Mouse (Mus musculus) heart, embryonic 11.5 days (tissue): ENCODE data around the gene Ddx21. TPM values are rescaled to one million over a fixed set of nuclear protein-coding genes. Genes with fewer than 3 reads are reported as not detected.

Experiments
- ATAC-seq: fragments of 200-750 bp; cut with Nextera tagmentation; replicated peaks from 2 replicates; pipeline ENCODE4 v1.8.0; 2017; ENCODE audit warnings: moderate library complexity; ENCODE audit not compliant: insufficient number of reproducible peaks, low FRiP score, low TSS enrichment
- H3K27ac ChIP-seq: fragments of 300-500 bp; sonication (generic); 2 replicates; pipeline ENCODE4 v1.5.1; 2014; ENCODE audit warnings: mild to moderate bottlenecking, low read depth, low read length
- H3K27me3 ChIP-seq: fragments of 300-500 bp; sonication (generic); 2 replicates; pipeline ENCODE4 v1.6.1; 2014; ENCODE audit warnings: mild to moderate bottlenecking, low read length, mixed read lengths; ENCODE audit not compliant: control insufficient read depth, insufficient read depth
- H3K36me3 ChIP-seq: fragments of 300-500 bp; sonication (generic); 2 replicates; pipeline ENCODE4 v1.6.1; 2014; ENCODE audit warnings: mild to moderate bottlenecking, low read length, moderate library complexity, mixed read lengths; ENCODE audit not compliant: control insufficient read depth, insufficient read depth
- H3K4me1 ChIP-seq: fragments of 300-500 bp; sonication (generic); 2 replicates; pipeline ENCODE4 v1.6.1; 2014; ENCODE audit warnings: low read length; ENCODE audit not compliant: control insufficient read depth, insufficient read depth
- H3K4me2 ChIP-seq: fragments of 300-500 bp; sonication (generic); 2 replicates; pipeline ENCODE4 v1.6.1; 2014; ENCODE audit warnings: mild to moderate bottlenecking, moderate library complexity
- H3K4me3 ChIP-seq: fragments of 300-500 bp; sonication (generic); 2 replicates; pipeline ENCODE4 v1.5.1; 2014; ENCODE audit warnings: low read depth, low read length
- H3K9ac ChIP-seq: fragments of 300-500 bp; sonication (generic); 2 replicates; pipeline ENCODE4 v1.6.1; 2014; ENCODE audit warnings: mild to moderate bottlenecking, low read depth, low read length, moderate library complexity
- H3K9me3 ChIP-seq: fragments of 300-500 bp; sonication (generic); replicated peaks from 2 replicates; pipeline ENCODE4 v1.6.1; 2016; ENCODE audit warnings: low read length; ENCODE audit not compliant: control insufficient read depth
- WGBS: fragments of 180-500 bp; shearing (Covaris S2); extraction: QIAGEN DNeasy Blood & Tissue Kit; methylation state at CpG from one replicate; pipeline ENCODE4 v1.1.7; 2014; ENCODE audit not compliant: insufficient replicate concordance; 5-methylcytosine and 5-hydroxymethylcytosine counted together
- polyA plus RNA-seq: library from polyadenylated mRNA; unstranded; fragments of >200 nt; fragmentation: Nextera tagmentation; extraction: Ambion mirVana; gene quantifications from 2 replicates; pipeline ENCODE4 v1.2.1, GENCODE M21; 2014

The Ddx21 gene
- polyA plus RNA-seq, 1 experiment from 2014 or later: 21.4 TPM

DNA sequence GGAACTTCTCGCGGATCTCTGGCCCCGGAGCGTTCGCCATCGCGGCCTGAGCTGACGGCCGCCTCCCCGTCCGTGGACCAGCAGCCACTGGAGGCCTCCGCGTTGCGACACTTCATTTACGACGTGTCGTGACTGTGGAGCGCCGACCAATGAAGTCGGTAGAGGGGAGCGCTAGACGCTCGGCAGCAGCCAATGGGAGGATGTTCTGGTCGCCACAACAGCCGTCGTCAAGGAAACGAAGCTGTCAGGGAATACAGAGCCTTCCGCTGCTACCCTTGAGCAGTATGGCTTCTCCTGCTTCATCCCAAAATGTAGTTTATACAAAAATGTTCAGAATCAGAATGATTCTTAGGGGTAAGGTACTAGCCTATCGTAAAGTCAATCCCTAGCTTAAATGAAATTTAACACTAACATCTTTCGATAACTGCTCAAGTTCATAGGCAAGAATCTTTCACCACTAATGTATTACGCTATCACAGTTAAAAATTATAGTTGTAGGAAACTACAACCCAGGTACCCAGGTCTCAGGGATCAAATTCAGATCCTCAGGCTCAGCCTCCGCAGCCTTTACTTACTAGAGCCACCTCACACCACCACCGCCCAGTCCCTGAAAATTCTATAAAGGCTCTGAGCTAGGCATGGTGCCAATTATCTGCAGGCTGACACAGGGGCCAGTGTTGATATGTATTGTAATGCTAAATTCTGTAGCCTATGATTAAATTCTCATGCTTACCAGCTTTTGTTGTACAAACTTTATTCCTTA, 23.6 kb downstream of the Ddx21 start, which contains the start of gene Kif1bp:
Kif1bp (minus strand) TSS at position 120 of the 763 bp plus-strand sequence.
- Histone ChIP-seq H3K27ac (peak within 1 kb of the TSS; percentile 60), H3K4me1 (peaks cover 5% of the 10 kb centered on the region; the same call in 1 of the 2 replicates), H3K9ac (peak within 1 kb of the TSS; percentile 75), H3K4me3 (peak within 1 kb of the TSS; percentile 90), H3K36me3 (peaks cover 23% of the 10 kb centered on the region), H3K9me3 (no peaks in the 10 kb centered on the region), H3K4me2 (peak within 1 kb of the TSS; percentile 88), H3K27me3 (no peaks in the 10 kb centered on the region)
- peak; percentile 97 for ATAC-seq
- WGBS: 5% methylated on average over 33 of the region's 33 CpGs

DNA sequence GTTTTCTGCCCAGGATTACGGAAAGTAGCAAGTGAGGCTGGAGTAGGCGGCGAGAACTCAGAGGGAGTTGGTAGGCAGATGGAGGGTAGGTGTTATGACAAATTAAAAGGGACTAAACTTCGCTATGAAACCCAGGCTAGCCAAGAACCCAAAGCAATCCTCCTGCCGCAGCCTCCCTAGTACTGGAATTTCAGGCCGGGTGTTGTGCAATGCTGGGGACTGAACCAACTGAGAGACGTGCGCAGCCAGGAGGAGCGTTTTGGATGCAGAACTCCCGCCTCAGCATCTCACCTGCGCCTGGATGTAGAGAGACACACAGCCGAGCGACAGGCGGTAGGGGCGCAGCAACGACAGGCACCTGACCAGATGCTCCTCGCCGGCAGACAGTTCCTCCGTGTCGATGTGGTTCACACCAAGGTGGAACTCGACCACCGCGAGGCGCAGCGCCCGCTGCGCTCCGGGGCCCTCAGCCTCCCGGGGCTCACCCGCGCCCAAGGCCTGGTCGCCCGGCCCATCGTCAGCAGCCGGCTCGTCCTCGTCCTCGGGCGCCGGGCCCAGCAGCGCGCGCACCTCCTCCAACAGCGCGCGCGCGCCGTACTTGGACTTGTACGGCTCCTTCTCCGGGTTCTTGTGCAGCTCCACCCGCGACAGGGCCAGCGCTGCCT, 24.3 kb downstream of the Ddx21 start:
- Histone ChIP-seq H3K27me3 (no peaks in the 10 kb centered on the region), H3K36me3 (peaks cover 16% of the 10 kb centered on the region), H3K27ac (peak overlapping the region; percentile 60), H3K4me1 (peaks cover 5% of the 10 kb centered on the region; the same call in 1 of the 2 replicates), H3K9me3 (no peaks in the 10 kb centered on the region), H3K4me2 (peak overlapping the region; percentile 88), H3K9ac (peak overlapping the region; percentile 75), H3K4me3 (peak overlapping the region; percentile 90)
- 2% methylated on average over 54 of the region's 54 CpGs for WGBS
- ATAC-seq: peak; percentile 62

DNA sequence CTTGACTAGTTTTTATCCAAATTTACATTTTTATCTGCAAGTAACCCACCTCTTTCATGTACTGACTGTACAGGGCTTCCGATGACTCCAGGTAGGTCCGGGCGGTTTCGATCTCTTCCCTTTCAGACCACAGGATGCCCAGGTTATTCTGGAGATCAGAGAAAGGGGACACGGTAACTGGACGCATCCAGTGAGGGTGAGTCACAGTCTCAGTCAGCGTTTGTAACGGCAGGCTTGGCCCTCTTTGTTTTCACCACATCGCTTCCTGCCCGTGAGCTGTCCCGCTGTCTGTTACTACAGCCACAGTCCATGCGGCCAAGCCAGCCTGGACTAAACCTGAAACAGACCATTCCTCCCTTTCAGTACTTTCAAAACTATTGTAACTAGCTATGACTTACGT, 27.1 kb downstream of the Ddx21 start:
- H3K27ac ChIP-seq: no peak overlapping the region
- no peak for ATAC-seq
- H3K4me1 ChIP-seq: peaks cover 5% of the 10 kb centered on the region; the same call in 1 of the 2 replicates
- H3K9ac ChIP-seq: no peak overlapping the region
- no peaks in the 10 kb centered on the region for H3K9me3 ChIP-seq
- H3K4me3 ChIP-seq: no peak overlapping the region
- peaks cover 4% of the 10 kb centered on the region; the same call in 1 of the 2 replicates for H3K36me3 ChIP-seq
- no peak overlapping the region for H3K4me2 ChIP-seq
- no peaks in the 10 kb centered on the region for H3K27me3 ChIP-seq
- whole genome bisulfite sequencing: 86% methylated on average over 13 of the region's 13 CpGs

DNA sequence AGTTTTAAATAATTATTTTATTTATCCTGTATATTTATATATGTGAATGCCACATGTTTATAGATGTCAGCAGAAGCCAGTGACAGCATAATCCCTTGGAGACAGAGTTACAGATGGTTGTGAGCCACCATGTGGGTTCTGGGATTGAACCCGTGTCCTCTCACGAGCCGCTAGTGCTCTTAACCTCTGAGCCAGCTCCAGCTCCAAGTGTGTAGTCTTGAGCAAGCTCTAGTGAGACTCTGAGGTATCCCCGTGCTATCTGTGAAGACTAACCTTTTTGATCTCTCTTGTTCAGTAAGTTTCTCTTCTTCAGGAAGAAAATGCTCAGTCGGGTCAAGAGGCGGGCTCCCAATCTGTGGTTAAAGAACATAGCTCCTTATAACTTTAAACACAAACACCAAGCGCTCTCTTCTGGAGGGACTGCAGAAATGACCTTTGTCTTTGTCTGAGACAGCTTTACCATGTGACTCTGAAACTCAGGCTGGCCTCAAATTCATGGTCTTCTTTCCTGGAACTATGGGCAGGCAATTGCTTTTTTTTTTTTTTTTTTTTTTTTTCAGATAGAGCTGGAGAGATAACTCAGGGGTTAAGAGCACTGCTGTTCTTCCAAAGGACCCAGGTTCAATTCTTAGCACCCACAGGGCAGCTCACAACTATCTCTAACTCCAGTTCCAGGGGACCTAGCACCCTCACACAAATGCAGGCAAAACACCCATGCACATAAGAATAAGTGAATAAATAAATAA, 31.8 kb downstream of the Ddx21 start:
- Histone ChIP-seq H3K4me1 (no peaks in the 10 kb centered on the region), H3K36me3 (peaks cover 19% of the 10 kb centered on the region), H3K27ac (no peak overlapping the region), H3K27me3 (no peaks in the 10 kb centered on the region), H3K4me3 (no peak overlapping the region), H3K4me2 (no peak overlapping the region), H3K9ac (no peak overlapping the region), H3K9me3 (no peaks in the 10 kb centered on the region)
- ATAC-seq: no peak
- WGBS: 93% methylated on average over 7 of the region's 7 CpGs

DNA sequence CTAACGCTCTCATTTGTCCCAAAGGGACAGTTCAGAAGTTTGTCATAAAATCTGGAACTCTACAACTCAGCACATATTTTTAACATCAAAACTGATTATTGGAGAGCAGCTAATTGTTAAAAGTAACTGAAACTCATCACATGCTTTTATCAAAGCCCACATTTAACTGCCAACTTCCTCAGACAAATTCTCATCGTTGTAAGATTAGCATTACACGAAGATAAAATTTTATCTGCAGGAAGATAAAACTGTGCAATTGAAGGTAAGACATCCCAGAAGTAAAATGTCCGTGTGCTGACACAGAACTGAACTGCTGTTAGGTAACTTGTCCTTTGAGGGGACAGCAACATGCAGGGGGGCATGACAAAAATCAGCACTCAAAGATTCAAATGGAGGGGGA, 33.2 kb downstream of the Ddx21 start:
- H3K27ac ChIP-seq: no peak overlapping the region
- no peaks in the 10 kb centered on the region for H3K9me3 ChIP-seq
- H3K9ac ChIP-seq: no peak overlapping the region
- WGBS: 70% methylated on average over 4 of the region's 4 CpGs
- no peak overlapping the region for H3K4me2 ChIP-seq
- H3K4me3 ChIP-seq: no peak overlapping the region
- no peak for ATAC-seq
- no peaks in the 10 kb centered on the region for H3K27me3 ChIP-seq
- peaks cover 22% of the 10 kb centered on the region for H3K36me3 ChIP-seq
- H3K4me1 ChIP-seq: no peaks in the 10 kb centered on the region

DNA sequence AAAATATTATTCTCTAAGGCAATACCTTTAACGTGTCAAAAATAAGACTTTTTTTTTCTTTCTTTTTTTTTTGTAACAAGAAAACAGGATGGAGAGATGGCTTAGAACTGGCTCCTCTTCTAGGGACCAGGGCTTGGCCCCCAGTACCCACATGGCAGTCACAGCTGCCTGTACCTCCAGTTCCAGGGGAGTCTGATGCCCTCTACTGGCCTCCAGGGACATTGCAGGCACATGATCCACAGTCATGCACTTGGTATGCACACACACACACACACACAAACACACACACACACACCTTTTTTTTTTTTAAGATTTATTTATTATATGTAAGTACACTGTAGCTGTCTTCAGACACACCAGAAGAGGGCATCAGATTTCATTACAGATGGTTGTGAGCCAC, 44.3 kb downstream of the Ddx21 start:
- no peaks in the 10 kb centered on the region for H3K4me1 ChIP-seq
- H3K4me2 ChIP-seq: no peak overlapping the region
- H3K4me3 ChIP-seq: no peak overlapping the region
- H3K9me3 ChIP-seq: no peaks in the 10 kb centered on the region
- H3K36me3 ChIP-seq: peaks cover 12% of the 10 kb centered on the region
- ATAC-seq: no peak
- H3K27me3 ChIP-seq: no peaks in the 10 kb centered on the region
- no peak overlapping the region for H3K27ac ChIP-seq
- H3K9ac ChIP-seq: no peak overlapping the region
- WGBS: 90% methylated on average over 1 of the region's 1 CpGs

DNA sequence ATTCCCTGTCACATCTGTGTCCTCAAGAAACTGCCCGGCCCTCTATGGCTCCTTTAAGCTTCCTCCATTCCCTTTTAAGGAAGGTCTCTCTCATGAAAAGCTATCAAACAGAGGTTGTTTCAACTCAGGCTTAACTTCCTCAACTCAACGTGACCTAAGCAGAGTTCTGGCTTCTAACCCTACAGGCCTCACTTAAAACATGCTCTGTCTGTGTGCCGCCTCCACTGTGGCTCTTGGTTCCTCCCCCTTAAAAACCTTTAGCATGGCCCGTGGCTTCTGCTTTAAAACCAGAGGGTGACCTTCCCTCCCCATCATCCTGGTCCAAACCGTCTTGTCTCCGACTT, 45.6 kb downstream of the Ddx21 start:
- H3K36me3 ChIP-seq: peaks cover 9% of the 10 kb centered on the region
- no peak overlapping the region for H3K4me3 ChIP-seq
- H3K4me2 ChIP-seq: no peak overlapping the region
- no peak overlapping the region for H3K27ac ChIP-seq
- H3K9ac ChIP-seq: no peak overlapping the region
- no peaks in the 10 kb centered on the region for H3K4me1 ChIP-seq
- ATAC-seq: no peak
- H3K9me3 ChIP-seq: no peaks in the 10 kb centered on the region
- no peaks in the 10 kb centered on the region for H3K27me3 ChIP-seq
- WGBS: 85% methylated on average over 6 of the region's 6 CpGs

DNA sequence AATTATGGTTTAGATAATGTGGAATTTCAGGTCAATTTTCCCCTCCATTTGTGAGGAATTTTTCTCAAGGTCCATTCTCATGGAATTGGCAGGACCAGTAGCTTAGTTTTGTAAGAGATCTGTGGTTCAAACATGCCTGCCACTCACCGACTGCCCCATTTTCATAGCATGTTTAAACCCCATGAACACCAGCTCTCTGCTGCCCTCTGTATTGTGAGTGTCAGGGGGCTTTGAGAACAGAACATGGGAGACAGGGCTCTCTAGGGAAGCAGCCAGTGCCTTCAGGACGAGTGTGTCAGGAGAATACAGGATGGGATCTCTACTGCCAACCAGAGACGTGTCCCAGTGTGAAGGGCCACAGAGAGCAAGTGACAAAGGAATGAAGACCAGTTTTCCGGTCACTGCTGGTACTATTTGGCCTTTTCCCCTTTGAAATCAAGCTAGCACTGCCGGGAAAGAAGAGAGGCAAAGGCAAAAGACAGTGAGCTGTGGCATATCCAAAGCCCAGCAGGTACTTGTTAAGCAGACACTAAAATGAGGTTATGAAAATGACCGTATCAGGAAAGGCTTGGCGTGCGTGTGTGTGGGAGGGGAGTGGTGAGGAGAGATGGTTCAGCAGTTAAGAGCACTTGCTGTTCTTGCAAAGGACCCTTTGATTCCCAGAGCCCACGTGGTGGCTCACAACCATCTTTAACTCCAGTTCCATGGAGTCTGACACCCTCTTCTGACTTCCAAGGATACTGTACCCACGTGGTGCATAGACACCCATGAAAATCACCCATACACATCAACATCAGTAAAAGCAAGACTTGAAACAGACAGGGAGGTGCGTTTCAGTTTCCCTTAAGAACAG, 46.1 kb downstream of the Ddx21 start:
- no peaks in the 10 kb centered on the region for H3K4me1 ChIP-seq
- WGBS: 73% methylated on average over 11 of the region's 11 CpGs
- H3K36me3 ChIP-seq: peaks cover 8% of the 10 kb centered on the region
- H3K27ac ChIP-seq: no peak overlapping the region
- no peaks in the 10 kb centered on the region for H3K9me3 ChIP-seq
- H3K9ac ChIP-seq: no peak overlapping the region
- no peak for ATAC-seq
- H3K4me2 ChIP-seq: no peak overlapping the region
- H3K4me3 ChIP-seq: no peak overlapping the region
- H3K27me3 ChIP-seq: no peaks in the 10 kb centered on the region
